In genomic region chr4:59634532-59634931, GRCm38 (mm10) we compare ENCODE assay signal across 34 mouse cellular contexts.
"Had no signal": no experiment of that assay in that cellular context is flagged by ENCODE, and none has a peak within 500 bp of the region (broad histone marks: within the 10 kb centered on the region; RNA-seq: fewer than 3 reads in every experiment).

No protein-coding gene starts in this region.

- ATAC-seq: hindbrain, embryonic 16.5 days; hindbrain, postnatal 0 days; inflammation-experienced regulatory T-cells, adult 6 months; intestine, embryonic 15.5 days; intestine, embryonic 16.5 days; intestine, postnatal 0 days had no signal

- DNase-seq: heart, postnatal 10 days; heart, postnatal 14 days; heart, postnatal 36 days; heart, postnatal 4 days; kidney, adult 11 months; kidney, adult 18-20 months; kidney, adult 2 months; kidney, adult 8-10 months; kidney, adult 9 months; kidney, postnatal 10 days; kidney, postnatal 14 days; kidney, postnatal 25 days; kidney, postnatal 36 days; kidney, postnatal 4 days; layer of hippocampus, adult 9-11 months; layer of hippocampus, postnatal 36 days had no signal

- H3K27ac ChIP-seq: heart, embryonic 13.5 days; heart, embryonic 15.5 days; hindbrain, embryonic 10.5 days; hindbrain, embryonic 12.5 days; hindbrain, embryonic 13.5 days; hindbrain, embryonic 14.5 days; hindbrain, embryonic 15.5 days; hindbrain, postnatal 0 days; intestine, embryonic 15.5 days; kidney, embryonic 15.5 days; layer of hippocampus, adult 2 months; left cerebral cortex, adult 2 months had no signal

- H3K27me3 ChIP-seq: heart, embryonic 12.5 days; heart, embryonic 13.5 days; heart, embryonic 15.5 days; hindbrain, embryonic 12.5 days; hindbrain, embryonic 13.5 days; hindbrain, embryonic 15.5 days; intestine, embryonic 15.5 days; kidney, embryonic 15.5 days had no signal

- H3K4me1 ChIP-seq: intestine, embryonic 15.5 days had no signal

- H3K9ac ChIP-seq: heart, embryonic 12.5 days; heart, embryonic 13.5 days; heart, embryonic 15.5 days; hindbrain, embryonic 12.5 days; hindbrain, embryonic 13.5 days; hindbrain, embryonic 14.5 days; hindbrain, embryonic 15.5 days; intestine, embryonic 15.5 days; kidney, embryonic 15.5 days had no signal

- H3K9me3 ChIP-seq: heart, embryonic 12.5 days; heart, embryonic 13.5 days; heart, embryonic 15.5 days; hindbrain, embryonic 10.5 days; hindbrain, embryonic 12.5 days; hindbrain, embryonic 13.5 days; hindbrain, embryonic 15.5 days; intestine, embryonic 15.5 days; kidney, embryonic 15.5 days had no signal

- H3K4me3 ChIP-seq: heart, embryonic 12.5 days; heart, embryonic 13.5 days; heart, embryonic 15.5 days; hindbrain, embryonic 10.5 days; hindbrain, embryonic 12.5 days; hindbrain, embryonic 13.5 days; hindbrain, embryonic 15.5 days; intestine, embryonic 15.5 days; kidney, embryonic 15.5 days; layer of hippocampus, adult 2 months; left cerebral cortex, adult 2 months had no signal

- H3K4me2 ChIP-seq: heart, embryonic 11.5 days; heart, embryonic 12.5 days; heart, embryonic 13.5 days; heart, embryonic 15.5 days; hindbrain, embryonic 12.5 days; hindbrain, embryonic 13.5 days; hindbrain, embryonic 14.5 days; hindbrain, embryonic 15.5 days; intestine, embryonic 15.5 days; kidney, embryonic 15.5 days had no signal

- H3K36me3 ChIP-seq: heart, embryonic 12.5 days; heart, embryonic 13.5 days; heart, embryonic 15.5 days; hindbrain, embryonic 10.5 days; hindbrain, embryonic 12.5 days; hindbrain, embryonic 13.5 days; hindbrain, embryonic 15.5 days; intestine, embryonic 15.5 days; kidney, embryonic 15.5 days had no signal
